Mouse (Mus musculus) embryonic fibroblast, embryonic 13.5 days (primary cell): ENCODE data around the gene Kpna2.

Experiments used
- CTCF ChIP-seq: IDR thresholded peaks from 2 replicates; pipeline ENCODE4 v1.5.1; 2011; ENCODE audit warnings: mild to moderate bottlenecking, control low read depth, low read length, moderate library complexity, borderline replicate concordance; ENCODE audit not compliant: insufficient read depth
- POLR2A ChIP-seq: IDR thresholded peaks from 2 replicates; pipeline ENCODE4 v1.6.1; 2011; ENCODE audit warnings: low read depth, mild to moderate bottlenecking, control low read depth, low read length, moderate library complexity

- TF ChIP-seq CTCF: no peak
- TF ChIP-seq POLR2A: no peak
These were observed 1.4 kb downstream of the Kpna2 start for GRCm38 (mm10) chr11:106997976-106998375.
